Mouse (Mus musculus): Measurements from ENCODE around the gene Gm49403.
"Not testable (repeated sequence)": the region's sequence is repeated elsewhere in the genome, so short reads cannot be mapped to it uniquely, and the experiment has no call there.

The Gm49403 gene

GRCm38 (mm10) chr19:8883616-8884015, at the start of gene Gm49403, which contains the start of gene Lbhd1:
Gene Gm49403 (plus strand): TSS chr19:8883930.
Gene Lbhd1 (plus strand): TSS chr19:8883732.
- no peak for DNase-seq

GRCm38 (mm10) chr19:8836327-8836726, 47.4 kb upstream of the Gm49403 start:
- DNase-seq: not testable (repeated sequence)

GRCm38 (mm10) chr19:8837251-8837791, 46.4 kb upstream of the Gm49403 start, which contains the start of gene Bscl2:
Gene Bscl2 (plus strand): TSS chr19:8837467.
- DNase-seq: peak; percentile 88

GRCm38 (mm10) chr19:8838041-8838730, 45.5 kb upstream of the Gm49403 start:
- DNase-seq: peak; percentile 56

GRCm38 (mm10) chr19:8839103-8839907, 44.4 kb upstream of the Gm49403 start, which contains the start of gene Gng3:
Gene Gng3 (minus strand): TSS chr19:8839194.
- no peak for DNase-seq

- DNase-seq: peak; percentile 89
Measured at GRCm38 (mm10) chr19:8839908-8840791, 43.6 kb upstream of the Gm49403 start.

- DNase-seq: no peak
Measured at GRCm38 (mm10) chr19:8841012-8841411, 42.7 kb upstream of the Gm49403 start.

- peak; percentile 19 for DNase-seq
Measured at GRCm38 (mm10) chr19:8842961-8843360, 40.8 kb upstream of the Gm49403 start.

GRCm38 (mm10) chr19:8844371-8845129, 39.2 kb upstream of the Gm49403 start:
- DNase-seq: peak; percentile 90

- no peak for DNase-seq
Measured at GRCm38 (mm10) chr19:8848356-8848755, 35.4 kb upstream of the Gm49403 start.

GRCm38 (mm10) chr19:8850402-8850901, 33.3 kb upstream of the Gm49403 start, which contains the start of gene Lrrn4cl:
Gene Lrrn4cl (plus strand): TSS chr19:8850768.
- DNase-seq: peak; percentile 69

- peak; percentile 20 for DNase-seq
Measured at GRCm38 (mm10) chr19:8851639-8852038, 32.1 kb upstream of the Gm49403 start.

- DNase-seq: no peak
Measured at GRCm38 (mm10) chr19:8852236-8852928, 31.3 kb upstream of the Gm49403 start.

- no peak for DNase-seq
Measured at GRCm38 (mm10) chr19:8853117-8853516, 30.6 kb upstream of the Gm49403 start.

GRCm38 (mm10) chr19:8857689-8858088, 26.0 kb upstream of the Gm49403 start:
- DNase-seq: peak; percentile 81

- peak; percentile 35 for DNase-seq
Measured at GRCm38 (mm10) chr19:8859018-8859417, 24.7 kb upstream of the Gm49403 start.

- no peak for DNase-seq
Measured at GRCm38 (mm10) chr19:8864265-8864664, 19.5 kb upstream of the Gm49403 start.

GRCm38 (mm10) chr19:8870381-8870780, 13.3 kb upstream of the Gm49403 start:
- not testable (repeated sequence) for DNase-seq

GRCm38 (mm10) chr19:8870838-8871237, 12.9 kb upstream of the Gm49403 start:
- peak; percentile 21 for DNase-seq

GRCm38 (mm10) chr19:8871267-8872186, 12.2 kb upstream of the Gm49403 start, which contains the start of gene Ubxn1:
Gene Ubxn1 (plus strand): TSS chr19:8871496.
- peak; percentile 99 for DNase-seq
